Mouse (Mus musculus): ENCODE measurements around the gene Eif4enif1.
"Not testable (repeated sequence)": the region's sequence is repeated elsewhere in the genome, so short reads cannot be mapped to it uniquely, and the experiment has no call there.

Gene Eif4enif1

DNA sequence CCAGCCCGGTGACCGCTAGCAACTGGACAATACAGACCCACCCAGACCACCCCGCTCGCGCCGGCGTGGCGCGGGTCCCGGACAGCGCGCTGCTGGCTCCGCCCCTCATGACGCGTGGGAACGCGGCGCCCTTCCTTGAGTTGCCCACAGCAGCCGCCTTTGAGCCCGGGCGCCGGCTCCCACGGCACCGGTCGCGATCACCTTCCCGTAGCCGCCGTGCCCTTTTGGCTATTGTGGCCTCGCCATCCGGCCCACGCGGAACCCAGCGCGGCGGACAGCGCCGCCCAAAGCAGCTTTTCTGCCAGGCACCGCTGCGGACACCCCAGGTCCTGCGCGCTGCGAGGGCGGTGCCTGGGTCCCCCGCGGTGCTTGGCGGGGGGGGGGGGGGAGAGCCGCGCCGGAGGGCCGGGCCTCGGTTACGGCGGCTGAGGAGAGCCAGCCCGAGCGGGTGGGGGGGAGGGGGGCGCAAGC, at the start of gene Eif4enif1:
Eif4enif1 (plus strand) TSS at position 162 of the 471 bp plus-strand sequence.
- in situ Hi-C loops (cut with MboI, MseI) = no loop called here

- in situ Hi-C loops (cut with MboI, MseI) = not testable (repeated sequence)
These were observed 48.4 kb upstream of the Eif4enif1 start for GRCm38 (mm10) chr11:3153666-3154397.

GRCm38 (mm10) chr11:3156991-3157390, 45.2 kb upstream of the Eif4enif1 start:
- in situ Hi-C loops (cut with MboI, MseI) = not testable (repeated sequence)

DNA sequence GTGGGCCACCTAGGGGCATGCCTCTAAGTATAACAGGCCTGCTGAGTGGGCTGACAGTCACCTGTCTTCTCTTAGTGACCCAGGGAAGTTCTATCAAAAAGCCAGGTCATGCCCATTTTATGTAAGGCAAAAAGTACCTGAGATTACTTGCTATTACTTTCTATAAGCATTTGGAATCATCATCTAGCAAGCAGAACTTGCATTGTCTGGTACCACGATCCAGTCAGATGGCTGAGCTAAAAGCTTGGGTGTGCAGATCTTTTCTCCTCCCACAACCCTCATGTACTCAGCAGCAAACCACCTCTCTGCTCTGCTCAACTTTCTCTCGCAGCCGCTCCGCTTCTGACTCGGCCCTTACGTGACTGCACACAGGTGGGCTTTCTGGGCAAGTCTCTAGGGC, 44.2 kb upstream of the Eif4enif1 start:
- in situ Hi-C loops (cut with MboI, MseI) = not testable (repeated sequence)

DNA sequence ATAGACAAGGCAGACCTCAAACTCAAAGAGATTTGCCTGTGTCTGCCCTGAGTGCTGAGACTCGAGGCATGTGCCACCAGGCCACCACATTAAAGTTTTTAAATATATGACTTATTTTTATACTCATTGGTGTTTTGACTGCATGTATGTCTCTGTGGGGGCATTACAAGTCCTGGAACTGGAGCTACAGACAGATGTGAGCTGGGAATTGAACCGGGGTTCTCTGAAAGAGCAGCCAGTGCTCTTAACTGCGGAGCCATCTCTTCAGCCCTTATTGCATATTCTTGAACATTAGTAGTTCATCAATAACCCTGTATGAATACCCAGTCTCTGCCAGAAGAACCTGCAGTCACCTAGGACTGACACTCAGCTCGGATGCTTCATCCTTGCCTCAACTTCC, 43.4 kb upstream of the Eif4enif1 start:
- in situ Hi-C loops (cut with MboI, MseI) = not testable (repeated sequence)

DNA sequence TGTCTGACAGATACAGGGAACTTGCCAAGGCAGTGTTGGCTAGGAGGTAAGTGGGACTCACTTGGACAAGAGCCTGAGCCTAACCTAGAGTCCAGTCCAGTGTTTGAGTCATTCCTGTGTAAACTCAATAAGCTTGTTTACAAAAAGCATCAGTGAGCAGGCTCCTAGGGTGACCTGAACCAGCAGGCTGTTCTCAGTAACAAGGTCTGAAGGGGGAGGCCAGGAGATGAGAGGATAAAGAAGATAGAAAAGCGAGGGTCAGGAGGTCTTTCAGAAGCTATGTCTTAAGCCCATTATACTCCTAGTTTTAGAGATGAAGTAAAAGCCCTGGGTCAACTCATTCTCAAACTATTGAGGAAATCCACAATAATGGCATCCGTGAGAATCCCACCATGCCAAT, 40.8 kb upstream of the Eif4enif1 start:
- in situ Hi-C loops (cut with MboI, MseI) = not testable (repeated sequence)

DNA sequence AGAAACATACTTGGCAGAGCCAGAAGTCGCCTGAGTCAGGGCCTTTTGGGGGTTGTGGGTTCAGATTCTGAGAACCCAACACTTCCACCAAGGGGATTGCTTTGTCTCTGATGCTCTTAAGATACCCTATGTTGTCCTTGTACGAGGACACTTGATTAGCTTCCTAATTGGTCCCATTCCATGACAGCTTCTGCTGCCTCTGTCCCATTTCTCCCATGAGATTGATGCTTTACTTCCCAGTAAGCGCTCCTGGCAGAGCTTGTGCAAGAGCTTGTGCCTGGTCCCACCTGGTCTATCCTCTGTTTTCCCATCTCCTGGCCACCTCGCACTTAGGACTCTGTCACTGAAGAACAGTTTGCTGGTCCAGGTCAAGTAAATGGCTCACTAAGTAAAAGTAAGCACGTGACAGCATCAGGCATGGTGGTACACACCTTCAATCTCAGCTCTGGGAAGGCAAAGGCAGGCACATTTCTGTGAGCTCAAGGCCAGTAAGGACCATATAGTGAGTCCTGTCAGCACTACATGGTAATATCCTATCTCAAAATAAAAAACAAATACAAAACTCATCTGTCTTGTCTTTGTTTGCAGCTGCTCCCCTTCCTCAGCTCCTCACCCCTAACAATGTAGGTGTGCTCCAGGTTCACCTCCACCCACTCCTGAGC, 39.8 kb upstream of the Eif4enif1 start:
- in situ Hi-C loops (cut with MboI, MseI) = not testable (repeated sequence)

GRCm38 (mm10) chr11:3163122-3163521, 39.1 kb upstream of the Eif4enif1 start:
- in situ Hi-C loops (cut with MboI, MseI) = not testable (repeated sequence)

GRCm38 (mm10) chr11:3163661-3164060, 38.5 kb upstream of the Eif4enif1 start:
- in situ Hi-C loops (cut with MboI, MseI) = not testable (repeated sequence)

GRCm38 (mm10) chr11:3165210-3165782, 36.9 kb upstream of the Eif4enif1 start:
- in situ Hi-C loops (cut with MboI, MseI) = not testable (repeated sequence)

DNA sequence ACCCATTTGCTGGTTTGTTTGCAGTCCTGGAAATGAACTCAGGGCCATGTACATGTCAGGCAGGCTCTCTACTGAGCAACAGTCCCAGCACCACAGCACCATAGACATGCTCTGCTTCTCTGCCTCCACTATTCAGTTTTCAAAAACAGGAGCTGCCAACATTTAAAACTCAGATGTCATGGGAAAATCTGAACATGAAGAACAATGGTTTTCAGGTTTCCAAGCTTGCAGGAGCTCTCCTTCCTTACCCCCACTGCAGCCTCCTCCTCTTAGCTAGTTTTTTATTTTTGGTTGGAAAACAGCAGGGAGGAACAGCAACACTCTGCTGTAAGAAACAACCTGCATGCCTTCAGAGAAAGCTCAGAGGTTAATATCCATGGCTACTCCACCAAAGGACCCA, 35.9 kb upstream of the Eif4enif1 start:
- in situ Hi-C loops (cut with MboI, MseI) = not testable (repeated sequence)

DNA sequence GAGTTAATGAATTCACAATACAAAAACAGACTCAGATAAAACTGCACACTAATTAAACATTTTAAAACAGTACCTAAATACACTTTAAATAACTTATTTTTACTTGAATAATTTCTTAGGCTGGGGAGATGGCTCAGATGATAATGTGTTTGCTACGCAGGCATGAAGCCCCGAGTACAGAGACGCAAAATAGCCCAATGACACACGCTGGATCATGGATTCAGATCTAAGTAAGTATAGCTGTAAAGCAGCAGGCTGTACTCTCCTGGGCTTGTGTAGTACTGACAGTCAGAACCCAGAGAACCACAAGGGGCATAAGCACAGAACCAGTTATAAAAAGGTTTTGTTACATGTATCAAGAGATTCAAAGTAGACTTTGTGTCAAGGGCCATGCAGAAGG, 35.1 kb upstream of the Eif4enif1 start:
- in situ Hi-C loops (cut with MboI, MseI) = not testable (repeated sequence)

DNA sequence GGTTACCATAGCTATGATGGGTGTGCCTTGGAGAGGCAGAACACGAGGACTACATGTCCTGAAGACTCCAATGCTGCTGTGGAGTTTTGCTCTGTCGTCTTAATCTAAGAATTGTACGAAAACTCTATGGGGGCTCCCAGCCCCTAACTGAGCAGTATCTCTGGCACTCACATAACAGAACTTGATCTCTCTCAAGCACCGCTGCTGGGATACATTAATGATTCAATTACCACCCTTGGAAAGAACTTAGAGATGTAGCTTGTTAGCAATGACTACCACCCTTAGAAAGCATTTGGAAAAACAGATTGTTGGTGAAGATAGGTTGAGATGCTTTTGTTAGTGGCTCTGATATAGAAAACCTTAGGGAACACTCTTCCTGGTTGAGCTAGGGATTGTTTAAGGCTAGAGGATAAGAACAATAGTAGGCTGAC, 34.6 kb upstream of the Eif4enif1 start:
- in situ Hi-C loops (cut with MboI, MseI) = not testable (repeated sequence)

DNA sequence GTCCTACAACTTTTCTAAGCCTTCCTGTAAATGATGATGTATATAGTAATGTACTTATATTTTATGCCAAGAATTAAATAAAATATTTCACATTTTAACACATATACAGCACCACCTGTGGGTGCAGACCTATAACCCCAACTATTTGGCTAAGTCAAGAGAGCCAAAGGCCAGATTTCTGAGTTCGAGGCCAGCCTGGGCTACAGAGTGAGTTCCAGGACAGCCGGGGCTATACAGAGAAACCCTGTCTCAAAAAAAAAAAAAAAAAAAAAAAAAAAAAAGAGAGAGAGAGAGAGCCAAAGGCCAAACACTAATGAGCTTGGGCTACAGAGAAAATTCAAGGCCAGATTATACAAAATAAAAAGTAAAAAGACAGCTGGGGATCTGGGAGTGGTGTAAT, 33.1 kb upstream of the Eif4enif1 start:
- in situ Hi-C loops (cut with MboI, MseI) = not testable (repeated sequence)

DNA sequence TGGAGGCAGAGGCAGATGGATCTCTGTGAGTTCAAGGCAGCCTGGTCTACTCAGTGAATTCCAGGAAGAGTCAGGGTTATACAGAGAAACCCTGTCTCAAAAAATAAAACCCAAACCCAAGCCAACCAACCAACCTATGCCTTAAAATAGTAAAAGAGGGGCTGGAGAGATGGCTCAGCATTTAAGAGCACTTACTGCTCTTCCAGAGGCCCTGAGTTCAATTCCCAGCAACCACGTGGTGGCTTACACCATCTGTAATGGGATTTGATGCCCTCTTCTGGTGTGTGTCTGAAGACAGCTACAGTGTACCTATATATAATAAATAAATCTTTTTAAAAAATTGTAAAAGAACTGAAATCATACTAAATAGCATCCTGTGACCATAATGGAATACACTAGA, 30.3 kb upstream of the Eif4enif1 start:
- in situ Hi-C loops (cut with MboI, MseI) = loop anchor here in 1 of 2 experiments (5.0 kb wide), 1 partner anchor 40 kb away; no protein-coding TSS in a partner anchor

- in situ Hi-C loops (cut with MboI, MseI) = loop anchor here in 1 of 2 experiments (5.0 kb wide), 1 partner anchor 40 kb away; no protein-coding TSS in a partner anchor
These were observed 29.7 kb upstream of the Eif4enif1 start for GRCm38 (mm10) chr11:3172526-3172925.

- in situ Hi-C loops (cut with MboI, MseI) = loop anchor here in 1 of 2 experiments (5.0 kb wide), 1 partner anchor 39 kb away; no protein-coding TSS in a partner anchor
These were observed 28.5 kb upstream of the Eif4enif1 start for GRCm38 (mm10) chr11:3173425-3174318.

- in situ Hi-C loops (cut with MboI, MseI) = not testable (repeated sequence)
These were observed 23.0 kb upstream of the Eif4enif1 start for GRCm38 (mm10) chr11:3178968-3179725.

DNA sequence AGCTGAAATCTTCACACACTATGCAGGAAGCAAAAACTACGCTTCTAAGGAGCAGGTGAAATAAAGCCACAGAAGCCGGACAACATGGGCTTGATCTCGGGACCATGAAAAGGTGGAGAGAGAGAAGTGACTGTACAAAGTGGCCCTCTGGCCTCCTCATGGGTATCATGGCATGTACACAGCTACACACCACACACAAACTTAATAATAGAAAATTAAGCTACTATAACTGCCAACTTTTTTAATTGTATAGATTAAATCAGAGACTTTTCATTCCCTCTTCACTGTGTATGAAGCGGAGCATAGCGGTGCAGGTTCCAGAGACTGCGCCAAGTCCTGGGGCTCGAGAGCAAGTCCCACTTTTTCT, 22.5 kb upstream of the Eif4enif1 start:
- in situ Hi-C loops (cut with MboI, MseI) = not testable (repeated sequence)

DNA sequence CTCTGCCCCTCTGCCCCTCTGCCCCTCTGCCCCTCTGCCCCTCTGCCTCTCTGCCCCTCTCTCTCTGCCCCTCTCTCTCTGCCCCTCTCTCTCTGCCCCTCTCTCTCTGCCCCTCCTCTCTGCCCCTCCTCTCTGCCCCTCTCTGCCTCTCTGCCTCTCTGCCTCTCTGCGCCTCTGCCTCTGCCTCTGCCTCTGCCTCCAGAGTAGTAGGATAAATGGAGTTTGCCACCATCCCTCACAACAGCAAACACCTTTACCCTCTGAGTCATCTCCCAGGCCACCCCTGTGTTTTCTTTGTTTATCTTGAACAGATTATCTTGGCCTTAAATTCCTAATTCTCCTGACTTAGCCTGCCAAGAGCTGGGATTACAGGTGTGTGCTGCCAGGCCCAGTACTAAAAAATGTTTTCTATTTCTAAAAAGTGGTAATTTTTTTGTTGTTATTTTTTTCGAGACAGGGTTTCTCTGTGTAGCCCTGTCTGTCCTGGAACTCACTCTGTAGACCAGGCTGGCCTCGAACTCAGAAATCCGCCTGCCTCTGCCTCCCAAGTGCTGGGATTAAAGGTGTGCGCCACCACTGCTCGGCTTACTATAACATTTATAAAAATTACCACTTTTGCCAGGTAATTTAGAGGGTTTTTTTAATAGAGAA, 21.6 kb upstream of the Eif4enif1 start:
- in situ Hi-C loops (cut with MboI, MseI) = not testable (repeated sequence)
